Mouse (Mus musculus): Measurements from ENCODE around the gene Pex11b.
"Not testable (repeated sequence)": the region's sequence is repeated elsewhere in the genome, so short reads cannot be mapped to it uniquely, and the experiment has no call there.

Pex11b gene

DNA sequence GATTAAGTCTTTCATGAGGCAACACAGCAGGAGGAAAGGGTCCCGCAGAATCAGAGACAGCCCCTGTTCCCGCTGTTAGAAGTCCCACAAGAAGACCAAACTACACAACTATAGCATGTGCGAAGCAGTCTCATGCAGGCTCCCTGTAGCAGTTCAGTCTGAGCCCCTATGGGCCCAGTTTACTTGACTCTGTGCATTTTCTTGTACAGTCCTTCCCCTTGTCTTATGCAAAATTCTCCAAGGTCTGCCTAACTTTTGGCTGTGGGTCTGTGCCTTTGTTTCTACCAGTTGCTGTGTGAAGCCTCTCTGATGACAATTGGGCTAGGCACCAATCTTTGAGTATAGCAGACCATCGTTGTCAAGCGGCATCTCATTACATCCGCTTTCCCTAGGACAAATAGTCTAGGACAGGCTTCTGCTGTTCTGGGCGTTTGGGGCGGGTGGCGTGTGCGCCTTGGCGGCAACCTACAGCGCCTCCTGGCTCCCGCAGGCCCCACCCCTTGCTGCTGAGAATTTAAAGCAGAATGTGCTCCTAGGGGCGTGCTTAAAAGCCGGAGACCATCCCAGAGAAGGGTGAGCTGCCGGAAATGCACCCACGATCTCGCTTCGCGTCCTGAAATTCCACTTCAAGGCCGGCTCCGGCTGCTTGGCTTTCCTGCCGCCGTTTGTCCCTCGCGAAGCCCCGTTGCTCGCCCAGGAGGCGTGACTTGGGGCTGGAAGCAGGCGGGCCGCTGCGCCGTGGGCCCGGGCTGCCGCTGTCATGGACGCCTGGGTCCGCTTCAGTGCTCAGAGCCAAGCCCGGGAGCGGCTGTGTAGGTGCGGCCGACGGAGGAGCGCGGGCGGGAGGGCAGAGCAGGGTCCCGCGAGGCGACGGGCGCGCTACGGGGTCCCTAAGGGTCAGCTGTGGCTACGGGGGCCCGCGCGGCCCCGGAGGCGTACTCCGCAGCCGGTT, at the start of gene Pex11b, which contains the start of gene Gm42957:
TSS of gene Pex11b (plus strand) at position 449 of the 952 bp plus-strand sequence.
TSS of gene Gm42957 (plus strand) at position 547 of the 952 bp plus-strand sequence.
- peak; percentile 85 for DNase-seq

DNA sequence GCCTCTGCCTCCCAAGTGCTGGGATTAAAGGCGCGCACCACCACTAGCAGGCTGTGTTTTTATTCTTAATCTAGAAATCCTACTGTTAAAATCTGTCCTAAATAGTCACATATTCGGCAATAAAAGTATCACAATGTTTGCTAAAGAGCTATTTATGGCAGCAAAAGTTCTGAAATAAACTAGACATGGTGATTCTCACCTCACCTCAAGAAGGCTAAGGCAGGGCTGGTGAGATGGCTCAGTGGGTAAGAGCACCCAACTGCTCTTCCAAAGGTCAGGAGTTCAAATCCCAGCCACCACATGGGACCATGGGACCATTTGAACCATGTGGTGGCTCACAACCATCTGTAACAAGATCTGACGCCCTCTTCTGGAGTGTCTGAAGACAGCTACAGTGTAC, 44.5 kb upstream of the Pex11b start:
- no peak for DNase-seq

DNA sequence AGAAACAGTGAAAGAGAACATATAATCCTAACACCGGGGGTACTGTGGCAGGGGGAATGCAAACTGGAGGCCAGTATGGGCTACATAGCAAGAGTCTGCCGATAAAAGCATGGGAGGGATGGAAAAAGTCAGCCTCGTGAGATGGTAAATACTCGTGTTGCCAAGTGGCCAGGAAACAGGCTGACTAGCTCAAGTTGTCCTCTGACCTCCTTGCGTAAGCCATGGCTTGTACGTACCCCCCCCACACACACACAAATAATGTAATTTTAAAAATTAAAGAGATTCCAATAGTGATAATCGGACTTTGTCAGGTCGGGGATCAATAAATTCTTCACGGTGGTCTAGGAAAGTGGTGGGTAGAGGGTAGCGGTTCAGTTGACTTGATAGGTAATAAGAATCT, 41.8 kb upstream of the Pex11b start:
- DNase-seq, result no peak

DNA sequence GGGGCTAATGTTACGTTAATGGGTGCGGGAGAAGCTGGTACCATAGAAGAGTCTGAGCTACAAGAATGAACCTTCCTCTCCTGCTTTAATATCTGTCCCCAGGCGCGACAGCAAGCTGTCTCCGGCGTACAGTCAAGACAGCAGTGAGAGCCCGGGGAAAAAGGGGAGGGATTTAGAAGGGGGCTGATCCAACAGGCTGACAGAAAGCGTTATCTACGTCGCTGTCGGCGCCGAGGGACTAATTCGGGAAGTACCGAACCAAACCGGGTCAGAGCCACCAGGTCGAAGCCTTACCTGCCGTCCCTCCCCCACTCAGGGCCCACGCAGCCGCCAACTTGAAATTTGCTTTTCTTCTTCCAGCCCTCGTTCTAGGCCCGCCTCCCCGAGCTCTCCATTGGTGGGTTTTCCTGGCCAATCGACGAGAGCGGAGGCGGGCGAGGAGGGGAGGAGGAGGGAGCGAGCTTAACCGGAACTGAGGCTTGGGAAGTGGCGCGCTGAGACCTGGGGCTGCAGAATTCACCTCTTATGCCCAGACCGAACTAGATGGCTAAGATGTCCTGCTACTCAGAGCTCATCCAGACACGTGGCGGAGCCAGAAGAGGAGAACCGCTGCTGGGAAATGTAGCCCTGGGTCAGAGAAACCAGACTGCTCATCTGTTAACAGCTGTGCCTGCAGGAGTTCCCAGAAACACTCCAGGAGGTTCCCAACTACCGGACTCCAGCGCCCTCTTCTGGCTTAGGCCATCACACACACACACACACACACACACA, 41.2 kb upstream of the Pex11b start, which contains the start of gene Polr3gl:
TSS of gene Polr3gl (minus strand) at position 392 of the 771 bp plus-strand sequence.
- peak; percentile 95 for DNase-seq

DNA sequence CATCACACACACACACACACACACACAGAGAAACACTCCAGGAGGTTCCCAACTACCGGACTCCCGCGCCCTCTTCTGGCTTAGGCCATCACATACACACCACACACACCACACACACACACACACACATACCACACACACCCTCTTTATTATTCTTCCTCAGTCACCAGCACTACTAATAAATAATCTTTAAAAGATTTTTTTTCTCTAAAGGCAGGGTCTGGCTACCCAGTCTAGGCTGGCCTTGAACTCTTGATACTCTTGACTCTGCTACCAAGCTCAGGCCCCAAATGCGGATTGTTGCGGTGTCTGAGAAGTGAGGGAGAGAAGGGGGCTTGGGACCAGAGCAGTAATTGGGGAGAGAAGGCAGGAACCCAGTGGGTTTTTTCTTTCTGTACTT, 40.3 kb upstream of the Pex11b start:
- no peak for DNase-seq

DNA sequence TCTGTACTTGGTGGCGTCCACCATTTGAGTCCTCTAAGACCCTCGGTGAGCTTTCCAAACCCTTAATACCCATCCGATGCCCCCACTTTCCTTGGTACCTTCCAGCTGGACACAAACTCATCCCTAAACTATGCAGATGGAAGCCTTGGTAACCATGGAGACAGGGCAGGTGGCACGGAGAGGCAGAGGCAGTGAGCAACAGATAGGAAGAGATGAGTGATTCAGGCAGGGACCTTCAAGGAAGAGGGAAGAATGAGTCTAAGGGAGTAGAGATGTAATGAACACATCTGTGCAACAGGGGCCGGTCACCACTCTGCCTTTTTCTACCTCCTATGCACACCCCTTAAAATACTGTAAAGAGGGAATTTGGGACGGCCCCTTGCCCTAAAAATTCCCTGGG, 39.5 kb upstream of the Pex11b start:
- DNase-seq, result peak; percentile 70

DNA sequence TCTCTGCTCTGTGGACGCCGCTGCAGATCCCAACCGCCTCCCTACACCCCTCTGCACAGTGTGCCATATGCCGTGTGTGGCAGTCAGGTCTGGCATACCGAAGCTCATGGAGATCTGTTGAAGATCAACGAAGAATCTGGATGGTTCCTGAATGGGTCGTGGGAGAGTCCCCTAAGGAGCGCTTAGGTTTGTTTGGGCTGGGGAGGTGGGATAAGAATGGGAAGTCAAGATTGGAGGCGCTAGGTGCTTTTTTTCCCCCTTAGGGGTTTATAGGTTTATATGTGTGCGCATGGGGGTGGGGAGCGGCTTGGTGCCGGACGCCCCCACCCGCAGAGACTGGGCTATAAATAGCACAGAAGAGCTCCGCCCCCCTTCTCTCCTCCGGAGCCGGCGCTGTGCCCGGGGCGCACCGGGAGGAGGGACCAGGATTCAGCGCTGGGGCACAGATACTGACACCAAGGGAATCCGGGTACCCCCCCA, 38.9 kb upstream of the Pex11b start, which contains the start of gene Ankrd34a:
TSS of gene Ankrd34a (plus strand) at position 409 of the 480 bp plus-strand sequence.
- DNase-seq, result peak; percentile 87

DNA sequence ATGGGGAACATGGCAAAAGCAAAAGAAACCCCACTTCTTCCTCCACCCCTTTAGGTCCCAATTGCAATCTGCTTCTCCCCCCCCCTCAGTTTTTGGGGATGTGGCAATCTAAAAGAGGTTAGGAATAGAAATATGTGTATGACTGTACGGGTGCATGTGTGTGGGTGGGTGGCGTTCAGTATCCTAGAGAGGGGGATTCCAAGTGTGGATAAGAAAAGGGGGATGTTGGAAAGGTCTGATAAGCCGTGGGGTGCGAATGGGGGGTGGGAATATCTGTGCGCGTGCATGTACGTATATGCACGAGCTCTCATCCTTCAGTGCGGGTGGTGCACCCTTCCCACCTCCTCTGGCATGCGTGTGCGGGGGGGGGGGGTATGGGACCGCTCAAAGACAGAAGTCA, 38.3 kb upstream of the Pex11b start:
- no peak for DNase-seq

DNA sequence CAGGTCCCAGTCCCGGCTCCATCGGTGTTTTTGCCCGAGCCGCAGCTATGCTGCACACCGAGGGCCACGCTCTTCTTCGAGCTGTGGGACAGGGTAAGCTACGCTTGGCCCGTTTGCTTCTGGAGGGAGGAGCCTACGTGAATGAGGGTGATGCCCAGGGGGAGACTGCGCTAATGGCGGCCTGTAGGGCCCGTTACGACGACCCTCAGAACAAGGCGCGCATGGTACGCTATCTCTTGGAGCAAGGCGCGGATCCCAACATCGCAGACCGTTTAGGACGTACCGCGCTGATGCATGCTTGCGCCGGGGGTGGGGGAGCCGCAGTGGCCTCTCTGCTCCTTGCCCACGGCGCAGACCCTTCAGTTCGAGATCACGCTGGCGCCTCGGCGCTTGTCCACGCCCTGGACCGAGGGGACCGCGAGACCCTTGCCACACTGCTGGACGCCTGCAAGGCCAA, 37.7 kb upstream of the Pex11b start:
- no peak for DNase-seq

DNA sequence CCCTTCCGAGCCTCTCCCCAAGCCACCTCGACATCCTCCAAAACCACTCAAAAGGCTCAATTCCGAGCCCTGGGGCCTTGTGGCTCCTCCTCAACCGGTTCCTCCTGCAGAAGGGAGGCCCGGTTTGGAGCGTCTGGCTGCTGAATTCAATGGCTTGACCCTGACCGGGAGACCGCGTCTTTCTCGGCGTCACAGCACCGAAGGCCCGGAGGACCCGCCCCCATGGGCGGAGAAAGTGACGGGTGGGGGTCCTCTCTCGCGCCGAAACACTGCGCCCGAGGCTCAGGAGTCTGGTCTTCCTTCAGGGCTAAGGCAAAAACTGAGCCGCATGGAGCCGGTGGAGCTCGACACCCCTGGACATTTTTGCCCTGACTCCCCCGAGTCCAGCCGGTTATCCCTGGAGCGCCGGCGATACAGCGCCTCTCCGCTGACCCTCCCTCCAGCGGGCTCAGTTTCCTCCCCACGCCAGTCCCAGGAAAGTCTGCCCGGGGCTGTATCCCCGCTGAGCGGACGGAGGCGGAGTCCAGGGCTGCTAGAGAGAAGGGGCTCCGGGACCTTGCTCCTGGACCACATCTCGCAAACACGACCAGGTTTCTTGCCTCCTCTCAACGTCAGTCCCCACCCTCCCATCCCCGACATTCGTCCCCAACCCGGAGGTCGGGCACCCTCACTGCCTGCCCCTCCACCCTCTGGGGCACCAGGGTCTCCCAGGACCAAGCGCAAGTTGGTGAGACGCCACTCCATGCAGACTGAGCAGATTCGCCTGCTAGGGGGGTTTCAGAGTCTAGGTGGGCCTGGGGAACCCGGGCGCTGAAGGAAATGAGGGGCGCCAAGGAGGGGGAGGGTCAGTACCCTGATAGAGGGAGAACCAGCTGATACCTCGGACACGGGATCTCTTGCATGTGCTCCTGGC, 36.8 kb upstream of the Pex11b start:
- no peak for DNase-seq

DNA sequence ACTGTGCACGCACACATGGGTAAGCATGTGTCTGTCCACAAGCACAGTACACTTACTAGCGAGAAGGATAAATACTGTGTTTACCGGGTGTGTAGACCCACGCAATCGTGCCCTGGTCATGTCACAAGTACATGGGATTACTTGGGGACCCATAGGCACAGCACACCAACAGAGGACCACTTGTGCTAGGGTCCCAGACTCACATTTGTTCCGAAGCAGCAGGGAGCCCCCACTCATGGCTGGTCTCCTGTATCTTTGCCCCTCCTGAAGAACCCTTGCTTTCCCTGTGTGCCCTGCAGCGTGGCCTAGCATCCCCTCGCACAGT, 36.1 kb upstream of the Pex11b start:
- no peak for DNase-seq

DNA sequence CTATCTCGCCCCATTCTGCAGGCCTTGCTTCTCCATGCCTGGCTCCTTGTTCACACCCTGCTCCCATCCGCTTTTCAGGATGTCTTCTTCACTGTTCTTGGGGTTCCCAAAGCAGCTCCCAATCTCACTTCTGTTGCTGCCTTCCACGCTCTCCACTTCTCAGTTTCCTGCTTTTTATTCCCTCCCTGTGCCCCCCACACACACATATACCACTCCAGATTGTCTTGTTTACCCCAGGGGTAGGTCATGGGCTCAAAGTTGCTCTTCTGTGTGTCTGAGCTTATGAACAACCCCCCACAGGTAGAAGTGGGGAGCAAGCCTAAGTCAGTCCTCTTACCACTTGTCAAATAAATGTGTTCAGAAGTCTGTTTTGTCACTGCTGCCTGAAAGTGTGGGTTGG, 35.8 kb upstream of the Pex11b start:
- DNase-seq, result no peak

DNA sequence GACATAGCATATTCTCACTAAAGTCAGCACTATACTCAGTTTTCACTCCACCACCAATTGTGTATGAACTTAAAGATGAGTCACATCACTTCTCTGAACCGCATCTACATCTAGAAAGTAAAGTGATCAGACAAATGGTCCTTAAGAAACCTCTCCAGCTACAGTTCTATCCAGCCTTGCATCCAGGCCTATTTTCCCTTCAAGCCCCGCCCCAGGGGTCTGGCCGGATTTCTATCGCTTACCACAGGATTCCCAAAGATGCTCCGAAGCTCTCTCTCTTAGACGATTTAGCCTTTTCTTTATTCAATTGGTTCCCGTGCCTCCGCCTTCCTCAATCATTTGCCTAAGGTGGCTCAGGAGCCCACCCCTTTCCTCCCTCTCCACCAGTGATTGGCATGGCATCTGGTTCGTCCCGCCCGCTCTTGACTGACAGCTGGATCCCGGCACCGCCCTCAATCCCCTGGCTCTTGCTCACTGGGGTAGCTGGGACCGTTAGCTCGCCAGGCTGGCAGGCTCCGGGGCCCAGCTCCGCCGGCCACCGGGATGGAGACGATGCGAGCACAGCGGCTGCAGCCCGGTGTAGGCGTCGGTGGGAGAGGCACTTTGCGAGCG, 34.4 kb upstream of the Pex11b start, which contains the start of gene Lix1l:
TSS of gene Lix1l (plus strand) at position 511 of the 612 bp plus-strand sequence.
- peak; percentile 97 for DNase-seq

DNA sequence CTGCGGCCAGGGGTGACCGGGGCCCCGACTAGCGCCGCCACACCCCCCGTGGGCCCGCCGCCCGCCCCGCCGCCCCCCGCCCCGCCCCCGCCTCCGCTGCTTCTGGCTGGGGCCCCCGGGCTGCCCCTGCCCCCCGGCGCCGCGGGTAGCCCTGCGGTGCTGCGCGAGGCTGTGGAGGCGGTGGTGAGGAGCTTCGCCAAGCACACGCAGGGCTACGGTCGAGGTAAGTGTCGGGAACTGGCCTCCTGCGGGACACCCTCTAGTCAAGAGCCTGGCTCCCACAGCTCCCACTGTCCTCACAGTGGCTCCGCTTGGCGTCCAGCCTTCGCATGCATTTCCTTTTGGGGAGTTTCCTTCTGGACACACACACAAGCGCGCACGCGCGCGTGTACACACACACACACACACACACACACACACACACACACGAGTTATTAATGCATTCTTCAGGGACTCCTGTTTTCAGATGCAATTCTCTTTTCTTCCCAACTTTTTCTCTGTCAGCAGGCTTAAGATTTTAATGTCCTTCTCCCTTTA, 33.9 kb upstream of the Pex11b start:
- peak; percentile 68 for DNase-seq

DNA sequence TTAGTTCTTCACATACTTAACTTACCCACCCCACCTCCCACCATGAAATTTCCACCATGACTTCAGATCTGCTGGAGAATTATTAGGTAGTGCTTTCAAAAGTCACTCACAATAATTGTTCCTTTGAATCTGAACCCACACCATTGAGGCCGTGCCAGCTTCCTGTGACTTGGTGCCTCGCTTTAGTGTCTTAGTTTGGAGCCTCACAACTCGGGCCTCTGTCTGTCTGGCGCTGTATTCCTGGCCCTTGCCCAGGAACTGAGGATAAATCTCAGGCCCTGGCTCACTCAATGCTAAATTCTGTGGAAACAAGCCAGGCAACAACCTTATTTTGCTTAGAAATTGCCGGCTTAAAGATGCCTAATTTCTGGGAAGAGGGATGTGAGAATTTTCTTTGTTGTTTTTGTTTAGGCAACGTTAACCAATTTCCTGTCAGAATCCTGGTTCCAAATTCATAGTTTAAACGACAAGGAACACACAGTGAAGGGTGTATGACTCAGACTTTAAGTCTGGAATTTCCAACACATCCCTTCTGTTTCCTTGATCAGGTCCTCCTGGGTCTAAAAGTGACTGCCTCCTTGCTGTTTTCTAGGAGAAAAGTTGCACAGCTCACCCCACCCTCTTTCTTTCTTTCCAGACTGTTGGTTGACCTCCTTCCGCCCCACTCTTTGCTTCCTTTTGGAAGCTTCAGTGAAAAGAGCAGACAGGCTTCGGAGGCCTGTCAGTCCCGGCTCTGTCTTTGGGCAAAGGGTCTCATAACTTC, 33.1 kb upstream of the Pex11b start:
- DNase-seq, result no peak

DNA sequence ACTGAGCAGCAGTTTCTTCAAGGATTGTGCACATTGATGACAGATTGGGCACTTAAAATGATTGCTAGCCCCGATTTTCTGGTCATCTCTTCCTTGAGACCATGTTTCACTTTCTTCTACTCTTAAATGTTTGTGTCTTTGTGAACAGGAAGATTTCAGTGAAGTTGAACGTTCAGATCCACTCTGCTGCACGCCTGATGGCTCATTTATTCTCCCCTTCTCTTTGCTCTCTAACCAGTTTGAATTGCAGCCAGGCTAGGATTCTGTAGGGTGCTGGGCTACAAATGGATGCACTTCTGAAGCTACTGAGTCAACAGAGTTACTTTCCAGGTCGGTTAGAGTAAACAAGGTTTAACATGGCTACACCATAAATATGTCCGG, 32.5 kb upstream of the Pex11b start:
- DNase-seq, result no peak

DNA sequence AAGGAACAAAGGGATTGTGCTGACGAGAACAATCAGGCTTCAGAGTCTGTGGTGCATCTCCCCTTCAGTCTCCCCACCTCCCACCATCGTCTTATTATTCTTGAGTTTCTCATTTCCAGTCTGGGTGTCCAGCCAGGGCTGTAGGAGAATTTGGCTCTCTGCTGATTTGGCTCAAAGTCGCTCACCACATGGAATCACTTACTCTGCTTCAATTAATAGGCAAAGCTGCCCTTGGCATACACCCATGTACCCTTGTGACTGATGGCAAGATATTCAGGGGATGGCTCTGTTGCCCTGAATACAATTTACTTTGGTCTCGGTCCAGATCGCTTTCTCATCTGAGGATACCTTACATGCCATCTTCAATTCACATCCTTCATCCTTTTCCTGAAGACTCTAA, 31.9 kb upstream of the Pex11b start:
- DNase-seq, result no peak

DNA sequence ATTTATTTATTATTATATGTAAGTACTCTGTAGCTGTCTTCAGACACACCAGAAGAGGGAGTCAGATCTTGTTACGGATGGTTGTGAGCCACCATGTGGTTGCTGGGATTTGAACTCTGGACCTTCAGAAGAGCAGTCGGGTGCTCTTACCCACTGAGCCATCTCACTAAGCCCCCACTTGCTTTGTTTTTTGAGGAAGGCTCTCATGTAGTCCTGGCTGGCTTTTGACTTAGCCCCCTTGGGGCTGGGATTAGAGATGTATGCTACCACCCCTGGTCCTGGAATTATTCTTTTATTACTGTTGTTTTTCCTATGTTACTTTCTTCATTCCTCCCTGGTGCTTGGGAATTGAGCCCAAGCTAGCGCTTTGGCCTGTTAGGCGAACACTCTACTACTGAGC, 29.2 kb upstream of the Pex11b start:
- DNase-seq, result not testable (repeated sequence)

DNA sequence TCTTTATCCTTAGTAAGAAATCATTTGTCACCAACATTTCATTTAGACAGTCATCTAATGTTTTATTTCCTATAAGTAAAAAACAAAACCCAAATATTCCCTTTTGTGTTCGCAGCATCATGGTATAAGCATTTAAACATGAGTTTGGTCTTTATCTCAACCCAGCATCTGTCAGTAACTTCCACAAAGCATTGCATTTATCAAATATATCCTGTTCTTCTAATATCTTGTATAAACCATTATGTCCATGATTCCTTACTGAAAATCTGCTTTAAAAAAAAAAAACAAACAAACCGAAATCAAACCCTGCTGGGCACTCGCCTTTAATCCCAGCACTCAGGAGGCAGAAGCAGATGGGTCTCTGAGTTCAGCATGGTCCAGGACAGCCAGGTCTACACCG, 28.6 kb upstream of the Pex11b start:
- DNase-seq, result no peak

DNA sequence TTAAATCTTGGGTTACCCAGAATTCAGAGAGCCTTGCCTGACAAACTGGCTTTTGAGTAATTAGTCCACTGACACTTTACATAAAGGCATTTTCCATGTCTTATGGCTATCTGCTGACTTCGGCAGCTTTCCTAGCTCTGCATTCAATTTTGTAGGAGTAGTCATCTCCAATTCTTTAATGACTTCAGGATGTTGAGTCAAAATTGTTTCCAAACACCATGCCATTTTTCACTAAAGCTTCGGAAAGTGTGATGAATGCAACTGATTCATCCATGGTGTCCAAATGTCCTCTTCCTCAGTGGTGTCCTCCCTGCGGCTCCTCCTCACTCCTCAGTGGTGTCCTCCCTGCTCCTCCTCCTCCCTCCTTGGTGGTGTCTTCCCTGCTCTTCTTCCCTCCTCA, 17.2 kb upstream of the Pex11b start:
- no peak for DNase-seq

DNA sequence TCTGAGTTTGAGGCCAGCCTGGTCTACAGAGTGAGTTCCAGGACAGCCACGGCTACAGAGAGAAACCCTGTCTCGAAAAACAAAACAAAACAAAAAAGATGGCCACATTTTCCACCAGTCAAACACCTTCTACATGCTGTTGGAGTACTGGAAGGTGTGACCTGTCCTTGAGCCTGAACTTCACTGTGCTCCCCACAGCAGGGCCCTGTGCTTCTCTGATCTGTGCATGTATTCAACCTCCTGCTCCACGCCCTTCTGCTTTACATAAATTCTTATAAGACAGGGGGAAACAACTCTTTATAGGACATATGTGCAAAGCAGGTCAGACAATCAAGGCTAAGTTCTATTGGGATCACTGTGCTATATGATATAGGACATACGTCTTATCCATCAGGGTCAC, 12.0 kb upstream of the Pex11b start:
- DNase-seq, result no peak
